Mouse (Mus musculus) liver, embryonic 15.5 days (tissue): ENCODE results near the gene Lsr. TPM values are rescaled to one million over a fixed set of nuclear protein-coding genes. Genes with fewer than 3 reads are reported as not detected.

Experiments
- ATAC-seq: fragments of 200-750 bp; cut with Nextera tagmentation; 2 replicates; pipeline ENCODE4 v1.8.0; 2017; ENCODE audit warnings: moderate number of reproducible peaks, mild to moderate bottlenecking, moderate library complexity; ENCODE audit not compliant: insufficient read depth
- H3K27ac ChIP-seq: fragments of 300-500 bp; sonication (generic); replicated peaks from 2 replicates; pipeline ENCODE4 v1.5.1; 2015; ENCODE audit warnings: mild to moderate bottlenecking, inconsistent platforms
- H3K27me3 ChIP-seq: fragments of 300-500 bp; sonication (generic); 2 replicates; pipeline ENCODE4 v1.6.1; 2015; ENCODE audit warnings: mild to moderate bottlenecking, inconsistent platforms
- H3K36me3 ChIP-seq: fragments of 300-500 bp; sonication (generic); replicated peaks from 2 replicates; pipeline ENCODE4 v1.6.1; 2015; ENCODE audit warnings: moderate library complexity, mild to moderate bottlenecking, inconsistent platforms
- H3K4me1 ChIP-seq: fragments of 300-500 bp; sonication (generic); replicated peaks from 2 replicates; pipeline ENCODE4 v1.6.1; 2015; ENCODE audit warnings: inconsistent platforms
- H3K4me2 ChIP-seq: fragments of 300-500 bp; sonication (generic); 2 replicates; pipeline ENCODE4 v1.6.1; 2015; ENCODE audit warnings: moderate library complexity, mild to moderate bottlenecking, inconsistent platforms
- H3K4me3 ChIP-seq: fragments of 300-500 bp; sonication (generic); replicated peaks from 2 replicates; pipeline ENCODE4 v1.5.1; 2015; ENCODE audit warnings: mild to moderate bottlenecking, inconsistent platforms
- H3K9ac ChIP-seq: fragments of 300-500 bp; sonication (generic); 2 replicates; pipeline ENCODE4 v1.6.1; 2015; ENCODE audit warnings: moderate library complexity, mild to moderate bottlenecking, inconsistent platforms
- H3K9me3 ChIP-seq: fragments of 300-500 bp; sonication (generic); replicated peaks from 2 replicates; pipeline ENCODE4 v1.6.1; 2016; ENCODE audit warnings: inconsistent platforms
- WGBS: fragments of 180-500 bp; shearing (Covaris S2); methylation state at CpG from one replicate; pipeline ENCODE4 v1.1.7; 2015; ENCODE audit warnings: mixed read lengths; ENCODE audit not compliant: insufficient replicate concordance; 5-methylcytosine and 5-hydroxymethylcytosine counted together
- polyA plus RNA-seq: library from polyadenylated mRNA; unstranded; fragments of >200 nt; fragmentation: Nextera tagmentation; extraction: Ambion mirVana; gene quantifications from 2 replicates; pipeline ENCODE4 v1.2.1, GENCODE M21; 2015

Gene Lsr
- polyA plus RNA-seq, 1 experiment from 2014 or later, result 28.1 TPM

DNA sequence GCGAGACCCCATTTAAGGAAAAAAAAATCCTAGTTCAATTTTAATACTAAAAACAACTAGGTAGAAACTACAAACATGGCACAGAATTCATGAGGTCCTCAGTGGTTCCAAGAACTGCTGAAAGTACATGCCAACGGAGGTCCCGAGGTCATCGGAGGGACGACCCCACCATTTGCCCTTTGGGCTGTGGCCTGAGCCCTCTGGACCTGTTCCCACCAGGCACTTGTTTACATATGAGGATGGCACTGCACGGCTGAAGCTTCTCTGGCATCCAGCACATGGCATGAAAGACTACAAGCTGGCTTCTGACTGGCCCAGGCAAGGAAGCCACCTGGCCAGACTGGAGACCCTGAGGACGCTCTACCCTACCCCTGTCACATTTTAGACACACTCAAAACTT is 8.9 kb downstream of the Lsr start:
- H3K36me3 ChIP-seq, result no peaks in the 10 kb centered on the region
- 72% methylated on average over 7 of the region's 7 CpGs for WGBS
- H3K27ac ChIP-seq, result no peak overlapping the region
- H3K4me1 ChIP-seq, result peaks cover 10% of the 10 kb centered on the region; the same call in 1 of the 2 replicates
- no peak overlapping the region for H3K9ac ChIP-seq
- no peak overlapping the region for H3K4me2 ChIP-seq
- H3K4me3 ChIP-seq, result no peak overlapping the region
- no peak for ATAC-seq
- no peaks in the 10 kb centered on the region for H3K9me3 ChIP-seq
- no peaks in the 10 kb centered on the region for H3K27me3 ChIP-seq

DNA sequence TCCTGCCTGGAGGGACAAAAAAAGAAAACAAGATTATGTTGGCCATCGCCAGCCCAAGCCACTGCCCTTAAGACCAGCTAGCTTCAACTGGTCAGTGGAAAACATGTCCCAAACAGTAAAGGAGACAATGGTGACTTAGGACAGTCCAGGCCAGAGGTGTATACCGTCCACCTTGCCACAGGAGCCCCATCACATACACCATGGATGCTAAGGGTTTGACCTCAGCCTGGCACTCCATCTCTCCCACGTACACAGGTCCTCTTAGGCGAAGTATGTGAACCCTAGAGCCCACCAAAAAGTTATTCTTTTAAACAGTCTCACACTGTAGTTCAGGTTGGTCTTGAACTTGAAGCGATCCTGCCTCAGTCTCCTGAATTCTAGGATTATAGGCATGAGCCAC is 10.4 kb downstream of the Lsr start:
- H3K4me2 ChIP-seq, result no peak overlapping the region
- peaks cover 11% of the 10 kb centered on the region; the same call in 1 of the 2 replicates for H3K36me3 ChIP-seq
- no peaks in the 10 kb centered on the region for H3K9me3 ChIP-seq
- H3K4me1 ChIP-seq, result peaks cover 22% of the 10 kb centered on the region
- WGBS, result 63% methylated on average over 5 of the region's 5 CpGs
- no peak overlapping the region for H3K4me3 ChIP-seq
- H3K9ac ChIP-seq, result no peak overlapping the region
- H3K27ac ChIP-seq, result no peak overlapping the region
- H3K27me3 ChIP-seq, result no peaks in the 10 kb centered on the region
- ATAC-seq, result no peak

DNA sequence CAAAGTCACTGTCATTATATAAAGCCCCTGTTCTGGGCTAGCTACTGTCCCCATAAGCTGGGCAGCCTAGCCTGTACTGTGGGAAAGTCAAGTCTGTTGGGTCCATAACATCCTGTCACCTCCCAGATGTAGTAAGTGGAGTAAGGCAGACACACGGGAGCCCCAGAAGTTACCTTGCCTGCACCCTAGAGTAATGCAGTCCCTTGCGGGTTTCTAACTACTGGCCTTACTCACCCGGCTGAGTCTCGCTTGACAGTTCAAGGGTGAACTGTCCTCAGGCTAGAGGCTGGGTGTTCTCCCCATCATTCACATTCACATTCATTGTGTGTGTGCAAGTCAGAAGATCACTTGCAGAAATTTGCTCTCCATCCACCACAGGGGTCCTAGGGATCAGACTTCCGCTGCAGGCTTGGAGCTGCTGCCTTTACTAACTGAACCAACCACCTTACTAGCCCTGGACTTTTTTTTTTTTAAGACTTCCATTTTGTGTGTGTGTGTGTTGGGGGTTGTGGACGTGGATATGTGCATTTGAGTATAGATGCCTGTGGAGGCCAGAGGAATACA is 13.4 kb downstream of the Lsr start:
- H3K9me3 ChIP-seq, result no peaks in the 10 kb centered on the region
- H3K36me3 ChIP-seq, result peaks cover 19% of the 10 kb centered on the region
- H3K9ac ChIP-seq, result no peak overlapping the region
- 71% methylated on average over 6 of the region's 6 CpGs for WGBS
- H3K4me3 ChIP-seq, result no peak overlapping the region
- no peaks in the 10 kb centered on the region for H3K27me3 ChIP-seq
- peaks cover 35% of the 10 kb centered on the region for H3K4me1 ChIP-seq
- no peak overlapping the region for H3K4me2 ChIP-seq
- H3K27ac ChIP-seq, result no peak overlapping the region
- ATAC-seq, result no peak

DNA sequence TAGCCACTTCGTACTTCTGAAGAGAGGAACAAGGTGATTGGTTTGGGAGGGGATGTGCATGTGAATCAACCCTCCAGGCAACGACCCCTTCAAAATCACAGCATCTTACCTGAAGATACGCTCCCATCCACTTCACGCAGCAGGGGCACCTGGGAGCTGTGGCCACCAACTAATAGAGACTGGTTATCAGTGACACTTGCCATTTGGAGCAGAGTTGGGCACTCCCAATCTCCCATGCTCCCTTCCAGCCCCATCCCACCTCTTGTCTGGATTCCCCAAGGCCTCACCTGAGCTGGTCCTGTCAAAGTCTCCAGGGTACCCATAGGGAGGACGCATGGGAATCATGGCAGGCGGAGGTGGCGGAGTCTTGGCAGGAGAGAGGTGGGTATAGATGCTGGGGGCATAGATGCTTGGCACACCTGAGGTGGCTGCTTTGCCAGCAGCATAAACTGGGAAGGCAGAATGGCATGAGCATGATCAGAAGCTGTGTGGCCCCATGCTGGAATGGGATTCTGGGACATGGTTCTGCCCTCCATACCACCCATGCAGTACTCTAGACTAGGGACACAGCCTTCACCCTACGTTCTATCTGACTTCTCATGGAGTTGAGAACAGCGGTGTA is 14.3 kb downstream of the Lsr start:
- no peak for ATAC-seq
- Histone ChIP-seq H3K4me2 (no peak overlapping the region), H3K9ac (no peak overlapping the region), H3K27ac (no peak overlapping the region), H3K27me3 (no peaks in the 10 kb centered on the region), H3K4me3 (no peak overlapping the region), H3K4me1 (peaks cover 43% of the 10 kb centered on the region), H3K9me3 (no peaks in the 10 kb centered on the region), H3K36me3 (peaks cover 28% of the 10 kb centered on the region)
- WGBS, result 93% methylated on average over 9 of the region's 9 CpGs

DNA sequence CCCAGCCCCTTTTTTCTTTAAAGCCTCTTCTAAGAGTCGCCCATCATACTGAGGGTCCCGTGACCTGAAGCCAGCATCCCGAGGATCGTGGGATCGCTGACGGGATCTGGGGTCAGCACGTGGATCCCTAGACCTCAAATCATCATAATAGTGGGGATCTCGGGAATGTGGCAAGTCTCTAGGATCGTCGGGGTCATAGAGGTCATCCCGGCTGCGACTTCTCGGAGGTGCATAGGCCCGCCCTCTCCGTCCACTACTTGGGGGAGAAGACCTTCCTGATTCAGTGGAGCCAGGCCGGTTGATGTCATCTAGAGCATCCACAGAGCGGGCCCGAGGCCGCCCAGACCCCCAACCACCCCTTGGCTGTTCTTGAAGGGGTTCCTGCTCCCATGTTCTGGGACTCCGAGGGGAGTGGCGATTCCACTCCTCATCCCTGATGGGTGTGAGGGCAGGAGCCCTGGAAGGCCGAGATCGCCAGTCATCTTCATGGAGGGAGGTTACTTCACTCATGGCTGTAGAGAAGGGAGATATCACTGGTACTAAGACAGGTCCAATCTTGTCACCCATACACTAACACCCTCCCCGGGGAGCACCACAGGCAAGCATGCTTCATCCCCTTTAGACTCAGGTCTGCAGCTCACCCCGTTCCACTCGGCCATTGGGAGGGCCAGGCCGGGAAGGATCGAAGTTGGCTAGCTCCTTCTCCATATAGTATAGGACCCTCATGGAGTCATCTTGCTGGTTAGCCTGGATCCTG is 15.0 kb downstream of the Lsr start:
- H3K27ac ChIP-seq, result peak overlapping the region; percentile 93; the same call in 1 of the 2 replicates
- peak overlapping the region; percentile 98 for H3K9ac ChIP-seq
- ATAC-seq, result no peak
- H3K27me3 ChIP-seq, result no peaks in the 10 kb centered on the region
- peaks cover 35% of the 10 kb centered on the region for H3K36me3 ChIP-seq
- H3K9me3 ChIP-seq, result no peaks in the 10 kb centered on the region
- 78% methylated on average over 28 of the region's 28 CpGs for WGBS
- peak overlapping the region; percentile 96 for H3K4me3 ChIP-seq
- H3K4me2 ChIP-seq, result peak overlapping the region; percentile 93
- peaks cover 44% of the 10 kb centered on the region for H3K4me1 ChIP-seq

DNA sequence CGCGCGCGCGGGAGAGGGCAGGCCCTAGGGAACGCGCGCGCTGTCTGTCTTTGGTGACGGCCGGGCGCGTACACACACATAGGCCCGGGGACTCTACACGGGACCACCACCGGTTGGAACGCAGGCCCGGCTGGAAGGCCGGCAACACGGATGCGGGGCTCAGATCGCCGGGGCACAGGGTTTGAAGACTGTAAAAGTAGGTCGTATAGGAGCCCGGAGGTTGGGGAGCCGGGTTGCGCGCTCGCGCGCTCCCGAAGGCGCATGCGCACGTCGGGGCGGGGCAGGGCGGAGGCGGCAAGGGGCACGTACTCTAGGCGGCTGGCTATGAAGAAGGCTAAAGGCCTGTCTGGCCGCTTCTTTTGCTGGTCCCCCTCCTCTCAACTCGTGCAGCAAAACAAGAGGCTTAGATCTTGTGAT is 15.9 kb downstream of the Lsr start:
- Histone ChIP-seq H3K27ac (peak overlapping the region; percentile 93), H3K9me3 (no peaks in the 10 kb centered on the region), H3K4me2 (peak overlapping the region; percentile 93), H3K4me3 (peak overlapping the region; percentile 96), H3K4me1 (peaks cover 51% of the 10 kb centered on the region), H3K9ac (peak overlapping the region; percentile 98), H3K27me3 (no peaks in the 10 kb centered on the region), H3K36me3 (peaks cover 44% of the 10 kb centered on the region)
- peak; percentile 76 for ATAC-seq
- WGBS, result under 1% methylated on average over 43 of the region's 43 CpGs

DNA sequence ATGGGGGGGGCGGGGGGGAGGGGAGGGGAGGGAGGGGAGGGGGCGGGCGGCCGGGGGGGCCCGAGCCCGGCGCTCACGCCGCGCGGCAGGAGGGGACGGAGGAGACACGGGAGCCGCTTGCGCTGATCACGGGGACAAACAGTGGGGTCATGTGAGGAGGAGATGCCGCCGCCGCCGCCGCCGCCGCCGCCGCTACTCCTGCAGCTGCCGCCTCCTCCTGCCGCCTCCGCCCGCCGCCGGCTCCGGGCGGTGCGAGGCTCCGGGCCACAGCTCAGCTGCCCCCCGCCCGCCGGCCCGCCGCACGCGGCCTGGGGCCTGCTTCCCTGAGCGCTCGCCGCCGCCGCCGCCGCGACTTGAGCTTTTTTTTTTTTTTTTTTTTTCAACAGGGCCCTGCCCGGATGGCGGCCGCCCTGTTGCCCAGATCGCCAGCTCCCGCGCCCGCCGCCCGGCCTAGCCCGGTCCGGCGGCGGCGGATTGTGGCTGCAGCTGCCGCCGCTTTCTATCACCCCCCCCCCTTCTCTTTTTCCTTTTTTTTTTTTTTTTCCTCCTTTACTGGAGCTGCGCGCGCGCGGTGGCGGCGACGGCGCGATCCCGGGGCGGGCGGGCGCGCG is 16.4 kb downstream of the Lsr start, which contains the start of gene Usf2:
Gene Usf2 (minus strand): TSS at position 48 of the 611 bp plus-strand sequence.
- H3K4me1 ChIP-seq, result peaks cover 51% of the 10 kb centered on the region
- H3K4me3 ChIP-seq, result peak within 1 kb of the TSS; percentile 96
- no peaks in the 10 kb centered on the region for H3K27me3 ChIP-seq
- H3K9me3 ChIP-seq, result no peaks in the 10 kb centered on the region
- WGBS, result under 1% methylated on average over 62 of the region's 82 CpGs
- peak; percentile 19 for ATAC-seq
- H3K27ac ChIP-seq, result peak within 1 kb of the TSS; percentile 93
- H3K36me3 ChIP-seq, result peaks cover 50% of the 10 kb centered on the region
- H3K4me2 ChIP-seq, result peak within 1 kb of the TSS; percentile 93
- peak within 1 kb of the TSS; percentile 98 for H3K9ac ChIP-seq

DNA sequence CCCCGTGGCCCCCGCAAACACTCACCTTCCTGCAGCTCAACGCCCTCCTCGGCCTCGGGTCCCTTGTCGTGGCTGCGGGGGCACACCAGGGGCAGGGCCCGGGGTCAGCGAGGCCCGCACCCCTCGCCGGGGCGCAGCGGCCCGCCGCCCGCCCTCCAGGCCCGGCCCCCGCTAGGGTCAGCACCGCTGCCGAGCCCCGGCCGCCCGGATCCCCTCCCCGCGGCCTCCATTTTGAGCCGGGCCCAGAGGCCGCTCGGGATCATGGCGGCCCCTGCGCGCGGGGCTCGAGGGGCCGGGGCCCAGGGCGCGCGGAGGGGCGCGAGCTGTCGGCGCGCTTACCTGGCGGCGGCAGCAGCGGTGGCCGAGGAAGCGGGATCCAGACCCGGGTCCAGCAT is 16.9 kb downstream of the Lsr start:
- Histone ChIP-seq H3K9me3 (no peaks in the 10 kb centered on the region), H3K4me2 (peak overlapping the region; percentile 93), H3K4me3 (peak overlapping the region; percentile 96), H3K27me3 (no peaks in the 10 kb centered on the region), H3K4me1 (peaks cover 51% of the 10 kb centered on the region), H3K36me3 (peaks cover 55% of the 10 kb centered on the region), H3K9ac (peak overlapping the region; percentile 98), H3K27ac (peak overlapping the region; percentile 93)
- WGBS, result 2% methylated on average over 33 of the region's 49 CpGs
- peak; percentile 23 for ATAC-seq

DNA sequence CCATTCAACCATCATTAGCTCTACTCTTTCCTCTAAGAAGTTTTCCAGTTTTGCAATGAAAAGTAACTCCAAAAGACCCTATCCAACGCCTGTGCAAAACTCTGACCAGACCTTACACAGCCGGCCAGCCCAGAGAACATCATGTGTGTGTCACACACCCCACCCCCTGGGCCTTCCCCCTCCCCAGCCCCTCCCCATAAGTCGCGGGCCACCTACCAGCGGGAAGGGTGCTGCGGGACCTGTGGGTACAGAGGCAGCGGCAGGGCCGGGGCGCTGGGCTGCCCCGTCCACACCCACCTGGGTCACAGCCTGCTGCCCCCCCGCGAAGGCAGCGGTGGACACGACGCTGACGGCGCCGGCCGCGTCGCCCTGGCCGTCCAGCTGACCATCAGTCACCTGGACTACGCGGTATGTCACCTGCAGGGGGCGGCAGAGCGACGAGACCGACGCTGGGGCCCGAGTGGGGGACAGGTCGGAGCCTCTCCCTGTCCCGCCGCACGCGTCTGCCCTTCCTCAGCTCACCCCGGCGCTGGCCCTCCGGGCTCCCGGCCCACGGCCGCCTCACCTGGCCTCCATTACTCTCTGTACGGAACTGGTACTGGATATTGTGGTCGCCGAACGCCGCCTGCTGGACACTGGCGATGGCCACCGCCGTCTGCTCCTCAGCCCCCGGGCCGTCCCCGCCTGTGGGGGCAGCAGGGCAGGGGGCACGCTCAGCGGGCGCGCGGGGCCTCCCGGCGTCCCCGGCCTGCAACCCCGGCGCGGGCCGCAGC is 17.5 kb downstream of the Lsr start:
- Histone ChIP-seq H3K4me2 (peak overlapping the region; percentile 93), H3K4me1 (peaks cover 51% of the 10 kb centered on the region), H3K9ac (peak overlapping the region; percentile 98), H3K36me3 (peaks cover 60% of the 10 kb centered on the region), H3K9me3 (no peaks in the 10 kb centered on the region), H3K27me3 (no peaks in the 10 kb centered on the region), H3K4me3 (peak overlapping the region; percentile 96), H3K27ac (peak overlapping the region; percentile 93)
- peak; percentile 52 for ATAC-seq
- under 1% methylated on average over 64 of the region's 64 CpGs for WGBS

DNA sequence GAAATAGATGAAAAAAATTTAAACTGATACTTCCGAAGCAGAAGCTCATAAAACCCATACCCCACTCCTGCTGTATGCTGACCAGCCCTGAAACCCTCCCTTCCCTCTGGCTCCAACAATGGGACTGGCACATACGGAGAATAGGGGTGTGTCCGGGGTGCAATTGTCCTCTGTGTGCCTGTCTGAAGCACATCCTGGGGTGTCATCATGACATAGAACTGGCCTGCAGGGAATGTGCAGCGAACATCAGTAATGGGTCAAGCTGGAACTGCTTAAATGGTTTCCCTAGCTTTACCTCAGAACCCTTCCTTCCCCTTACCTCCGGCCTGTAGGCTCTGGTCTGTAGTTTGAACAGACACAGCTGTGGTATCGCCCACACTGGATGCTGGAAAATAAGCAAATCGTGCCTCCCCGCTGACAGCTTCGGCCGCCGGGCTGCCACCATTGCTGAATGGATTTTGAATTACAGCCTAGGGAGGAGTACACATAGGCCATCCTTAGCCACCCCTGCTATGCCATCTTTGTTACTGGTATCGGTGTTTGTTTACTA is 18.2 kb downstream of the Lsr start:
- peaks cover 68% of the 10 kb centered on the region for H3K36me3 ChIP-seq
- H3K4me1 ChIP-seq, result peaks cover 47% of the 10 kb centered on the region
- no peaks in the 10 kb centered on the region for H3K27me3 ChIP-seq
- no peak for ATAC-seq
- H3K4me3 ChIP-seq, result peak overlapping the region; percentile 96
- peak overlapping the region; percentile 98; the same call in 1 of the 2 replicates for H3K9ac ChIP-seq
- WGBS, result 88% methylated on average over 12 of the region's 12 CpGs
- H3K9me3 ChIP-seq, result no peaks in the 10 kb centered on the region
- peak overlapping the region; percentile 93; the same call in 1 of the 2 replicates for H3K27ac ChIP-seq
- H3K4me2 ChIP-seq, result peak overlapping the region; percentile 93
